Mouse (Mus musculus) layer of hippocampus, adult 2 months (tissue): ENCODE results near the gene Trp53rkb. TPM values are rescaled to one million over a fixed set of nuclear protein-coding genes. Genes with fewer than 3 reads are reported as not detected.

ENCODE experiments used
- DNase-seq, 2 experiments: peaks; one replicate each; pipeline ENCODE4 v3.0.0; 2022; ENCODE audit warnings: low spot score in 2 of 2
- H3K27ac ChIP-seq: fragments of 200-600 bp; 2 replicates; pipeline ENCODE4 v1.8.1; 2022
- H3K4me3 ChIP-seq: fragments of 200-600 bp; 2 replicates; pipeline ENCODE4 v1.8.1; 2022; ENCODE audit warnings: mild to moderate bottlenecking
- CTCF ChIP-seq: fragments of 200-600 bp; conservative IDR thresholded peaks from 2 replicates; pipeline ENCODE4 v1.8.1; 2022; ENCODE audit warnings: antibody characterized with exemption, mild to moderate bottlenecking, moderate library complexity
- total RNA-seq, 2 experiments: library from RNA; stranded (reverse); gene quantifications; 2 replicates each; pipeline ENCODE4 v1.2.3; 2021

The Trp53rkb gene
- total RNA-seq, 2 experiments from 2014 or later: 5.8 to 7.9 TPM

GRCm38 (mm10) chr2:166826491-166827224 is 34.3 kb downstream of the Trp53rkb start:
- no peak for DNase-seq
- no peak for TF ChIP-seq CTCF
- H3K27ac ChIP-seq: no peak overlapping the region
- H3K4me3 ChIP-seq: no peak overlapping the region

GRCm38 (mm10) chr2:166828306-166828705 is 36.0 kb downstream of the Trp53rkb start:
- DNase-seq: peak; percentile 35 to 46
- peak overlapping the region; percentile 18; the same call in 1 of the 2 replicates for H3K27ac ChIP-seq
- no peak overlapping the region for H3K4me3 ChIP-seq
- TF ChIP-seq CTCF: peak; percentile 41

- Histone ChIP-seq H3K4me3 (no peak overlapping the region), H3K27ac (no peak overlapping the region)
- no peak for DNase-seq
- no peak for TF ChIP-seq CTCF
Measured at GRCm38 (mm10) chr2:166830350-166830749, 38.0 kb downstream of the Trp53rkb start.

- TF ChIP-seq CTCF: no peak
- no peak for DNase-seq
- peak overlapping the region; percentile 63; the same call in 1 of the 2 replicates for H3K27ac ChIP-seq
- no peak overlapping the region for H3K4me3 ChIP-seq
Measured at GRCm38 (mm10) chr2:166834091-166834490, 41.8 kb downstream of the Trp53rkb start.

GRCm38 (mm10) chr2:166834796-166835195 is 42.5 kb downstream of the Trp53rkb start:
- Histone ChIP-seq H3K27ac (no peak overlapping the region), H3K4me3 (no peak overlapping the region)
- no peak for TF ChIP-seq CTCF
- DNase-seq: no peak

- DNase-seq: no peak
- H3K27ac ChIP-seq: no peak overlapping the region
- TF ChIP-seq CTCF: no peak
- H3K4me3 ChIP-seq: no peak overlapping the region
Measured at GRCm38 (mm10) chr2:166835581-166835980, 43.2 kb downstream of the Trp53rkb start.

GRCm38 (mm10) chr2:166841813-166842212 is 49.5 kb downstream of the Trp53rkb start:
- Histone ChIP-seq H3K27ac (no peak overlapping the region), H3K4me3 (no peak overlapping the region)
- no peak for TF ChIP-seq CTCF
- DNase-seq: no peak

Other genes with a start within 250 kb of the Trp53rkb start
- gene Prex1, start 78.7 kb upstream of the Trp53rkb start, total RNA-seq: 10 to 100 TPM; 69.9 to 71.3 TPM
- gene Arfgef2, start 13.1 kb downstream of the Trp53rkb start, total RNA-seq: 10 to 100 TPM; 52.9 to 59.5 TPM
- gene Cse1l, start 113.5 kb downstream of the Trp53rkb start, total RNA-seq: 10 to 100 TPM; 48.7 to 51.4 TPM
- 10 to 100 TPM; 64.3 to 66.4 TPM for gene Stau1, start 203.8 kb downstream of the Trp53rkb start, total RNA-seq
- 10 to 100 TPM; 32.8 to 37.5 TPM for gene Ddx27, start 222.7 kb downstream of the Trp53rkb start, total RNA-seq